In genomic region chr4:155010870-155011269, GRCm38 (mm10) we compare ENCODE assay signal across 10 mouse cellular contexts. TPM values are rescaled to one million over a fixed set of nuclear protein-coding genes. Genes with fewer than 3 reads are reported as not detected.
DNase-seq lines count a peak whose midpoint lies in the region; ATAC-seq lines count a peak whose summit lies in the region.
"Had no signal": no experiment of that assay in that cellular context is flagged by ENCODE, and none has a peak within 500 bp of the region (broad histone marks: within the 10 kb centered on the region; RNA-seq: fewer than 3 reads in every experiment).

No protein-coding gene starts in this region.

- ATAC-seq in forebrain, embryonic 15.5 days (replicated peaks), result no peak

- H3K9me3 ChIP-seq in forebrain, embryonic 15.5 days, result no peaks in the 10 kb centered on the region

- H3K4me3 ChIP-seq in forebrain, embryonic 15.5 days, result no peak overlapping the region

- 51% methylated on average over 5 of the region's 5 CpGs for WGBS in forebrain, embryonic 15.5 days

- no peaks in the 10 kb centered on the region for H3K27me3 ChIP-seq in forebrain, embryonic 15.5 days

- H3K4me1 ChIP-seq in forebrain, embryonic 15.5 days, result peaks cover 18% of the 10 kb centered on the region

- DNase-seq in heart, adult 11 months, result peak; percentile 92
- no peak for DNase-seq in heart, postnatal 4 days
- peak; percentile 15 to 47 for DNase-seq in right cerebral cortex, adult 2 months (ENCODE audit: low spot score in 2 of 2)
- no peak for DNase-seq in right cerebral cortex, adult 18-20 months
- peak; percentile 54 for DNase-seq in gastrocnemius, postnatal 10 days
- no peak for DNase-seq in thymus, postnatal 14 days
- no peak for DNase-seq in spleen, postnatal 10 days (ENCODE audit: low spot score in 2 of 2)
- DNase-seq: lung, adult 2 months had no signal

- no peak overlapping the region for H3K27ac ChIP-seq in forebrain, embryonic 15.5 days (replicated peaks)
- H3K27ac ChIP-seq: kidney, postnatal 0 days had no signal

- no peak overlapping the region for H3K9ac ChIP-seq in forebrain, embryonic 15.5 days (replicated peaks)

- H3K4me2 ChIP-seq in forebrain, embryonic 15.5 days (replicated peaks), result no peak overlapping the region

- H3K36me3 ChIP-seq in forebrain, embryonic 15.5 days, result no peaks in the 10 kb centered on the region

RNA-seq across cellular contexts. Expression of gene Plch2, which starts 45.7 kb away (rescaled TPM):
- total RNA-seq in heart, postnatal 4 days (2021), result not detected
- total RNA-seq in gastrocnemius, postnatal 10 days (2021), result under 1 TPM; 0.09 to 0.14 TPM
- 10.0 and 12.7 TPM in 2 replicates for polyA plus RNA-seq in forebrain, embryonic 15.5 days (2015; fragmentation: Nextera tagmentation; extraction: Ambion mirVana)

RNA-seq across cellular contexts. Expression of gene Pank4, which starts 46.9 kb away (rescaled TPM):
- total RNA-seq in heart, postnatal 4 days (2021), result 10 to 100 TPM; 34.9 to 37.5 TPM
- total RNA-seq in gastrocnemius, postnatal 10 days (2021), result 10 to 100 TPM; 26.1 to 28.7 TPM
- 43.5 and 48.9 TPM in 2 replicates for polyA plus RNA-seq in forebrain, embryonic 15.5 days (2015; fragmentation: Nextera tagmentation; extraction: Ambion mirVana)

RNA-seq across cellular contexts. Expression of gene Hes5, which starts 50.1 kb away (rescaled TPM):
- total RNA-seq in heart, postnatal 4 days (2021), result not detected
- under 1 TPM in 1 of 2 experiments, not detected in 1; 0.36 TPM for total RNA-seq in gastrocnemius, postnatal 10 days (2021)
- polyA plus RNA-seq in forebrain, embryonic 15.5 days (2015; fragmentation: Nextera tagmentation; extraction: Ambion mirVana), result 125 and 127 TPM in 2 replicates
- polyA plus RNA-seq: lung, adult 2 months had no signal

RNA-seq across cellular contexts. Expression of gene Pex10, which starts 55.9 kb away (rescaled TPM):
- 10 to 100 TPM; 16.6 to 17.1 TPM for total RNA-seq in heart, postnatal 4 days (2021)
- 10 to 100 TPM; 10.5 to 13.6 TPM for total RNA-seq in gastrocnemius, postnatal 10 days (2021)
- 22.0 and 23.5 TPM in 2 replicates for polyA plus RNA-seq in forebrain, embryonic 15.5 days (2015; fragmentation: Nextera tagmentation; extraction: Ambion mirVana)

Comparison
In these comparisons a context has a peak if more than half of its experiments do, and no peak if none do; other contexts are left out.
1. DNase-seq: peak in heart, adult 11 months (single experiment), right cerebral cortex, adult 2 months (2 of 2) and gastrocnemius, postnatal 10 days (single experiment); none in heart, postnatal 4 days (single experiment), right cerebral cortex, adult 18-20 months (single experiment), thymus, postnatal 14 days (single experiment) and spleen, postnatal 10 days (0 of 2).